Mouse (Mus musculus) midbrain, postnatal 0 days (tissue): ENCODE results near the gene 4921524J17Rik. TPM values are rescaled to one million over a fixed set of nuclear protein-coding genes. Genes with fewer than 3 reads are reported as not detected.

Experiments
- ATAC-seq: fragments of 200-750 bp; cut with Nextera tagmentation; 2 replicates; pipeline ENCODE4 v1.8.0; 2017; ENCODE audit warnings: moderate number of reproducible peaks, mild to moderate bottlenecking, moderate TSS enrichment, moderate library complexity; ENCODE audit not compliant: low FRiP score
- DNase-seq: peaks from one replicate; pipeline ENCODE4 v3.0.0-alpha.2; 2015; ENCODE audit warnings: low spot score
- H3K27ac ChIP-seq: fragments of 300-500 bp; sonication (generic); 2 replicates; pipeline ENCODE4 v1.5.1; 2014; ENCODE audit warnings: low read depth, mild to moderate bottlenecking, low read length, mixed read lengths
- H3K27me3 ChIP-seq: fragments of 300-500 bp; sonication (generic); 2 replicates; pipeline ENCODE4 v1.6.1; 2014; ENCODE audit warnings: low read length, control low read depth, mixed read lengths; ENCODE audit not compliant: insufficient read depth
- H3K36me3 ChIP-seq: fragments of 300-500 bp; sonication (generic); 2 replicates; pipeline ENCODE4 v1.6.1; 2014; ENCODE audit warnings: low read length, control low read depth, mixed read lengths; ENCODE audit not compliant: insufficient read depth
- H3K4me1 ChIP-seq: fragments of 300-500 bp; sonication (generic); 2 replicates; pipeline ENCODE4 v1.6.1; 2014; ENCODE audit warnings: mild to moderate bottlenecking, control low read depth, antibody characterized with exemption, low read length, mixed read lengths; ENCODE audit not compliant: insufficient read depth
- H3K4me2 ChIP-seq: fragments of 300-500 bp; sonication (generic); 2 replicates; pipeline ENCODE4 v1.6.1; 2014; ENCODE audit warnings: low read depth, mild to moderate bottlenecking, low read length, mixed read lengths; ENCODE audit not compliant: poor library complexity, severe bottlenecking
- H3K4me3 ChIP-seq: fragments of 300-500 bp; sonication (generic); 2 replicates; pipeline ENCODE4 v1.5.1; 2014; ENCODE audit warnings: low read depth, mild to moderate bottlenecking, low read length, moderate library complexity
- H3K9ac ChIP-seq: fragments of 300-500 bp; sonication (generic); replicated peaks from 2 replicates; pipeline ENCODE4 v1.6.1; 2014; ENCODE audit warnings: mild to moderate bottlenecking, low read length, moderate library complexity, mixed read lengths; ENCODE audit not compliant: poor library complexity, severe bottlenecking
- H3K9me3 ChIP-seq: fragments of 300-500 bp; sonication (generic); 2 replicates; pipeline ENCODE4 v1.6.1; 2016; ENCODE audit warnings: low read length, control low read depth
- CTCF ChIP-seq: IDR thresholded peaks from 2 replicates; pipeline ENCODE4 v1.5.1; 2016; ENCODE audit warnings: antibody characterized with exemption, mild to moderate bottlenecking
- WGBS: fragments of 180-500 bp; shearing (Covaris S2); extraction: QIAGEN DNeasy Blood & Tissue Kit; methylation state at CpG from one replicate; pipeline ENCODE4 v1.1.7; 2014; 5-methylcytosine and 5-hydroxymethylcytosine counted together
- polyA plus RNA-seq: library from polyadenylated mRNA; unstranded; fragments of >200 nt; fragmentation: Nextera tagmentation; extraction: Ambion mirVana; gene quantifications from 2 replicates; pipeline ENCODE4 v1.2.1, GENCODE M21; 2015
- total RNA-seq: library from RNA; depleted of rRNA; stranded (reverse); fragments of >200 nt; gene quantifications from 2 replicates; pipeline ENCODE4 v1.2.3, GENCODE M21; 2014

4921524J17Rik gene
- total and polyA plus RNA-seq, 2 experiments from 2014 or later: 17.9 to 48.0 TPM

GRCm38 (mm10) chr8:85391438-85391837 lies 41.2 kb downstream of the 4921524J17Rik start:
- no peak overlapping the region for H3K4me2 ChIP-seq
- no peak overlapping the region for H3K27ac ChIP-seq
- ATAC-seq (no peak), DNase-seq (no peak)
- no peaks in the 10 kb centered on the region for H3K36me3 ChIP-seq
- TF ChIP-seq CTCF: no peak
- H3K9me3 ChIP-seq: no peaks in the 10 kb centered on the region
- no peak overlapping the region for H3K4me3 ChIP-seq
- WGBS: 92% methylated on average over 1 of the region's 1 CpGs
- H3K27me3 ChIP-seq: no peaks in the 10 kb centered on the region
- no peak overlapping the region for H3K9ac ChIP-seq
- H3K4me1 ChIP-seq: no peaks in the 10 kb centered on the region

DNA sequence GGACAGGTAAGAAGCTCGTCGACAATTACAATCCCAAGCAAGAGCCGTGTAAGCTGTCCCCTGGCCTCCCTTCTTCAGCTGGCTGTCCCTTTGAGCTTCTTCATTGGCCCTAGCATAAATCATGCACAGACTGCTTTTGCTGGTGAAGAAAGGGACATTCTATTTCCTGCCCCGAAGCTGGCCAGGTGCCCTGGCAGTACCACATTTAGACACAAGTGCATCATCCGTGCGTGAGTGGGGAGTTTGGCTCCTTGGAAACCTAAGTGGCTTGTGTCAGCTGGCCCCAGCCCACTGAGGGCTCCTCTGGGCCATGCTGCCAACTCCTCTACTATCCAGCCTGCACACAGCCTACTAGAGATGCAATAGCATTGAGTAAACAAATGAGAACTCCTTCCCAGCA lies 46.4 kb downstream of the 4921524J17Rik start, which contains the start of gene Mylk3:
Gene Mylk3, minus strand, starts transcription at position 141 of the 400 bp plus-strand sequence.
- Histone ChIP-seq H3K27ac (no peak within 1 kb of the TSS), H3K4me2 (no peak within 1 kb of the TSS), H3K27me3 (no peaks in the 10 kb centered on the region), H3K4me3 (no peak within 1 kb of the TSS), H3K9me3 (no peaks in the 10 kb centered on the region), H3K4me1 (no peaks in the 10 kb centered on the region), H3K36me3 (no peaks in the 10 kb centered on the region), H3K9ac (no peak within 1 kb of the TSS)
- WGBS: 82% methylated on average over 6 of the region's 6 CpGs
- no peak for ATAC-seq
- peak; percentile 48 for DNase-seq
- TF ChIP-seq CTCF: no peak

GRCm38 (mm10) chr8:85381926-85382325 lies 50.7 kb downstream of the 4921524J17Rik start:
- H3K27ac ChIP-seq: no peak overlapping the region
- H3K4me2 ChIP-seq: no peak overlapping the region
- no peaks in the 10 kb centered on the region for H3K4me1 ChIP-seq
- no peak overlapping the region for H3K9ac ChIP-seq
- TF ChIP-seq CTCF: no peak
- H3K36me3 ChIP-seq: no peaks in the 10 kb centered on the region
- no peak overlapping the region for H3K4me3 ChIP-seq
- no peaks in the 10 kb centered on the region for H3K9me3 ChIP-seq
- 78% methylated on average over 4 of the region's 4 CpGs for WGBS
- ATAC-seq: no peak
- DNase-seq: no peak
- H3K27me3 ChIP-seq: no peaks in the 10 kb centered on the region

GRCm38 (mm10) chr8:85380824-85381209 lies 51.8 kb downstream of the 4921524J17Rik start:
- H3K4me2 ChIP-seq: no peak overlapping the region
- H3K36me3 ChIP-seq: no peaks in the 10 kb centered on the region
- H3K27me3 ChIP-seq: no peaks in the 10 kb centered on the region
- TF ChIP-seq CTCF: no peak
- H3K9me3 ChIP-seq: no peaks in the 10 kb centered on the region
- no peak overlapping the region for H3K27ac ChIP-seq
- DNase-seq: no peak
- WGBS: 76% methylated on average over 8 of the region's 8 CpGs
- no peak overlapping the region for H3K9ac ChIP-seq
- no peak for ATAC-seq
- no peaks in the 10 kb centered on the region for H3K4me1 ChIP-seq
- no peak overlapping the region for H3K4me3 ChIP-seq

DNA sequence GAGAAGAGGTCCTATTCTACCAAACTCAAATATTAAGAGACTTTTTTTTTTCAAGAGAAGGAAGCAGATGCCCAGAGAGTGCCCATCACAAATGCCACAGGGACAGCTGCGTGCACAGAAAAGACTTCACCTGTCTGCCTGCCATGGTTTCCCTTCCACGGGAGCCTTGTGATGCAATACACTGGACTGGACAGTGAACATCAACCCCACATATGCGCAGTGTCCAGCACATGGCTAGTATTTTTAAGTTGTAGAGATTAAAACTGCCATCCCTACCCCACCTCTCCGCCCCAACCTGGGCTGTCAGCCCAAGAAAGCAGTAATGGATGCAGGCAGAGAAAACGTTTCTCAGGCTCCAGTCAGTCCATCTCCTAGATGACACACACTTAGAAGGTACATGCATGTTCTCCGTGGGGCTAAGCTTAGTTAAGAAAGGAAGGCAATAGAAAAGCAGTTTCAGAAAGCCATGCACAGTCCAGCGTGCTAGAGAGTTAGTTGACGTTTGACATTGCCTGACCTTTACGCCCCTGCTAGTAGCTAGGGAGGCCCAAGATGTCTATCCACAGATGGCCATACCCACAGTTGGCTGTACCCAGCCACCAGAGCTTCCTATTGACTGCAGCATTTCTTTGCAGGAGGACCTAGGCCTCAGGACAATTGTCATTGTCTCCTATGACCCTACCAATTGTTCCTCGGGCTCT lies 52.4 kb downstream of the 4921524J17Rik start:
- no peaks in the 10 kb centered on the region for H3K9me3 ChIP-seq
- H3K9ac ChIP-seq: no peak overlapping the region
- WGBS: 83% methylated on average over 10 of the region's 10 CpGs
- ATAC-seq: no peak
- no peak overlapping the region for H3K27ac ChIP-seq
- no peak overlapping the region for H3K4me3 ChIP-seq
- no peak for DNase-seq
- H3K4me2 ChIP-seq: no peak overlapping the region
- TF ChIP-seq CTCF: no peak
- no peaks in the 10 kb centered on the region for H3K36me3 ChIP-seq
- no peaks in the 10 kb centered on the region for H3K4me1 ChIP-seq
- H3K27me3 ChIP-seq: no peaks in the 10 kb centered on the region

- ATAC-seq: no peak
- H3K36me3 ChIP-seq: no peaks in the 10 kb centered on the region
- no peaks in the 10 kb centered on the region for H3K4me1 ChIP-seq
- H3K27ac ChIP-seq: no peak overlapping the region
- 33% methylated on average over 2 of the region's 2 CpGs for WGBS
- no peaks in the 10 kb centered on the region for H3K9me3 ChIP-seq
- no peak for TF ChIP-seq CTCF
- DNase-seq: no peak
- no peak overlapping the region for H3K4me3 ChIP-seq
- no peak overlapping the region for H3K4me2 ChIP-seq
- H3K27me3 ChIP-seq: no peaks in the 10 kb centered on the region
- H3K9ac ChIP-seq: no peak overlapping the region
Observed at GRCm38 (mm10) chr8:85379142-85379781, 53.4 kb downstream of the 4921524J17Rik start.
